Mouse (Mus musculus) neural tube, embryonic 14.5 days (tissue): ENCODE measurements around the gene D430019H16Rik. TPM values are rescaled to one million over a fixed set of nuclear protein-coding genes. Genes with fewer than 3 reads are reported as not detected.
A peak's percentile ranks its signal among the peaks of the same experiment; 100 is the strongest.

ENCODE experiments used
- ATAC-seq: fragments of 200-750 bp; cut with Nextera tagmentation; 2 replicates; pipeline ENCODE4 v1.8.0; 2017; ENCODE audit warnings: low read depth, mild to moderate bottlenecking, moderate TSS enrichment, moderate library complexity
- H3K27ac ChIP-seq: fragments of 300-500 bp; sonication (generic); 2 replicates; pipeline ENCODE4 v1.5.1; 2014; ENCODE audit warnings: low read depth, mild to moderate bottlenecking, control low read depth, low read length, moderate library complexity, mixed read lengths
- H3K27me3 ChIP-seq: fragments of 300-500 bp; sonication (generic); 2 replicates; pipeline ENCODE4 v1.6.1; 2014; ENCODE audit warnings: low read length; ENCODE audit not compliant: control insufficient read depth, insufficient read depth
- H3K36me3 ChIP-seq: fragments of 300-500 bp; sonication (generic); 2 replicates; pipeline ENCODE4 v1.6.1; 2014; ENCODE audit warnings: low read length, mixed read lengths; ENCODE audit not compliant: control insufficient read depth, insufficient read depth
- H3K4me1 ChIP-seq: fragments of 300-500 bp; sonication (generic); 2 replicates; pipeline ENCODE4 v1.6.1; 2014; ENCODE audit warnings: low read length; ENCODE audit not compliant: control insufficient read depth, insufficient read depth
- H3K4me2 ChIP-seq: fragments of 300-500 bp; sonication (generic); 2 replicates; pipeline ENCODE4 v1.6.1; 2014; ENCODE audit warnings: mild to moderate bottlenecking, low read depth, low read length, control low read depth
- H3K4me3 ChIP-seq: fragments of 300-500 bp; sonication (generic); 2 replicates; pipeline ENCODE4 v1.5.1; 2014; ENCODE audit warnings: low read depth, low read length, control low read depth, mixed read lengths
- H3K9ac ChIP-seq: fragments of 300-500 bp; sonication (generic); replicated peaks from 2 replicates; pipeline ENCODE4 v1.6.1; 2014; ENCODE audit warnings: low read depth, mild to moderate bottlenecking, control low read depth, low read length, mixed read lengths
- H3K9me3 ChIP-seq: fragments of 300-500 bp; sonication (generic); 2 replicates; pipeline ENCODE4 v1.6.1; 2016; ENCODE audit warnings: low read length; ENCODE audit not compliant: control insufficient read depth
- WGBS: fragments of 180-500 bp; shearing (Covaris S2); extraction: QIAGEN DNeasy Blood & Tissue Kit; methylation state at CpG from one replicate; pipeline ENCODE4 v1.1.7; 2014; 5-methylcytosine and 5-hydroxymethylcytosine counted together
- polyA plus RNA-seq: library from polyadenylated mRNA; unstranded; fragments of >200 nt; fragmentation: Nextera tagmentation; extraction: Ambion mirVana; gene quantifications from 2 replicates; pipeline ENCODE4 v1.2.1, GENCODE M21; 2014

Gene D430019H16Rik
- polyA plus RNA-seq, 1 experiment from 2014 or later = 30.4 TPM

DNA sequence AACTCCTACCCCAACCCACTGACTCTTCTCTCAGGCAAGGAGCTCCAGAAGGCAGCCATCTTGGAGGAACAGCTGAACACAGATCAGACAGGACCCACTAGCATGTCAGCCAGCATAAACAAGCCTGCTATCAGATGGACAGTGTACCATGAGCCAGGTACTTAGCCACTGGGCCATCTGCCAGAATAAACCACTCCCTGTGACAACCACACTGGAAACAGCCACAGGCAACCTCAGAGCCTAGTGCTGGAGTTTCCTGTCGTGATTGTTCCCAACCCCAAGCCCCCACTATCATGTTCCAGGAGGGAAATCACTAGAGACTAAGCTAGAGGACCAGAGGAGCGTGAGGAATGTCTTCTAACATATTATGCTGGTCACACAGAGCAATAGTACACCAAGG lies 70.1 kb downstream of the D430019H16Rik start:
- H3K27me3 ChIP-seq = no peaks in the 10 kb centered on the region
- no peak overlapping the region for H3K9ac ChIP-seq
- no peak overlapping the region for H3K4me3 ChIP-seq
- WGBS = 67% methylated on average over 2 of the region's 2 CpGs
- no peak for ATAC-seq
- no peaks in the 10 kb centered on the region for H3K36me3 ChIP-seq
- H3K4me1 ChIP-seq = no peaks in the 10 kb centered on the region
- no peaks in the 10 kb centered on the region for H3K9me3 ChIP-seq
- H3K27ac ChIP-seq = no peak overlapping the region
- no peak overlapping the region for H3K4me2 ChIP-seq

DNA sequence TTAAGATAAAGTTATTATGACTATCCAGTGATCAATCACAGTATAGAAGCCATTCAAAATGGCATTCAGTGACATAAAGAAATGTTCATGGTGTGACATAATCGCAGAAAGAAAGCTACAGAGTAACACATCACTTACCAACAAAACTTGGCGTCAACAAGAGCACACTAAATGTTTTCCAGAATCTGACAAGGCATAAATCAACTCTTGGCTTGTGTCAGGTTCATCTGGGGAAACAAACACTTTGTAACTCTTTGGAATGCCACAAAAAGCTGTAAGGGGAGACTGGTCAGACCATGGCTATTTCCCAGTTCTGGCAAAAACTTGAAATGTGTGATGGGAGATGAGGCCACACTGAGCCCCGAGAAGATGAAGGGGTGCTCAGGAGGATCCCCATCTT lies 72.5 kb downstream of the D430019H16Rik start:
- Histone ChIP-seq H3K9ac (no peak overlapping the region), H3K36me3 (no peaks in the 10 kb centered on the region), H3K4me3 (no peak overlapping the region), H3K4me2 (no peak overlapping the region), H3K27me3 (no peaks in the 10 kb centered on the region), H3K27ac (no peak overlapping the region), H3K9me3 (no peaks in the 10 kb centered on the region), H3K4me1 (no peaks in the 10 kb centered on the region)
- ATAC-seq = no peak
- 83% methylated on average over 3 of the region's 3 CpGs for WGBS

- no peak overlapping the region for H3K4me3 ChIP-seq
- H3K27ac ChIP-seq = no peak overlapping the region
- peak; percentile 89 for ATAC-seq
- H3K36me3 ChIP-seq = no peaks in the 10 kb centered on the region
- no peak overlapping the region for H3K4me2 ChIP-seq
- WGBS = 20% methylated on average over 5 of the region's 5 CpGs
- H3K4me1 ChIP-seq = peaks cover 4% of the 10 kb centered on the region
- no peaks in the 10 kb centered on the region for H3K9me3 ChIP-seq
- H3K27me3 ChIP-seq = no peaks in the 10 kb centered on the region
- H3K9ac ChIP-seq = no peak overlapping the region
Measured at GRCm38 (mm10) chr12:105526829-105527228, 73.2 kb downstream of the D430019H16Rik start.

DNA sequence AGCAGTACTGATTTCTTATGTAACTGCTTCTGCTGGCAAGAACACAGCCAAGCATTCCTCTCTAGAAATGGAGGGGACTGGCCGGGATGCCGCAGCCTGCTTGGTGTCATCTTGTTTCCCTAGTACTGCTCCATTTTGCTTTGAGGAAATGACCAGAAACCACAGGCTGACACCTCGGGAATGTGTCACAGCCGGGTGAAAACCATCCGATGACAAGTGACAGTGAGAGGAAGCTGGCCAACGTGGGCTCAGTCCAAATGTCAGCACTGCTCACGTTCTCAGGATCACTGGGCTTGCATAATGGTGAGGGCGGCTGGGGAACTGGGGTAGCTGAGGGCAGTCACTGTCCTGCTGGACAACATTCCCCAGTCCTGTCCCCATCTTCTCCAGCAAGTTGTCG lies 75.9 kb downstream of the D430019H16Rik start:
- Histone ChIP-seq H3K9me3 (no peaks in the 10 kb centered on the region), H3K9ac (no peak overlapping the region), H3K4me2 (no peak overlapping the region), H3K27me3 (no peaks in the 10 kb centered on the region), H3K4me3 (no peak overlapping the region), H3K4me1 (peaks cover 8% of the 10 kb centered on the region), H3K27ac (no peak overlapping the region), H3K36me3 (no peaks in the 10 kb centered on the region)
- 75% methylated on average over 9 of the region's 9 CpGs for whole genome bisulfite sequencing
- no peak for ATAC-seq

DNA sequence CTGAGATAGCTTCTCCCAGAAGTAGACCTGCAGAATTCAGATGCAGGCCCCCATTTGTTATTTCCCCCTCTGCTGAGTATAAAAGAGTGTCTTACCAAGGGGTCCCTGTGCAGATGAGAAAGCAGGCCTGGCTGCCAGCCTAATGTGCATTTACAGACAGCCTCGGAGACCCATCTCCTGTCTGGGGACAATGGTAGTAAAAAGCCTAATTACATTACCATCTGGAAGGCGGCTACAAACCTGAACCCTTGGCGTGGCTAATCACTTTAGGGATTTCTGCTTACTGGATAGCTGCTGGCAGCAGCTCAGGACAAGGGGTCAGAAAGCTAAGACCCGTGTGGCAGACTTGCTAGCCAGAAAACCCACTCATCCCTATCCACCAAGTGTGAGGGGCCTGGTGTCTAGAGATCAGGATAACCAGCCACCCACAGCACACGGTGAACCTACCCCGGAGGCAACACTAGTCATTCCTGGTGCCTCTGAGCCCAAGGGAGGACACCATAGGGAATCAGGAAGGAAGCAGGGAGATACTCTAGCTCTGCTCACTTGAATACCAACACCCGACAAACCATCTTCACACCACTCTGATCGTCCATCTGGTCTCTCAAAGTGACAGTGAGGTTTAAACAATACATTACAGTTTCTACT lies 78.2 kb downstream of the D430019H16Rik start:
- 18% methylated on average over 8 of the region's 8 CpGs for WGBS
- no peaks in the 10 kb centered on the region for H3K9me3 ChIP-seq
- no peak overlapping the region for H3K4me3 ChIP-seq
- peak; percentile 45; the same call in 1 of the 2 replicates for ATAC-seq
- H3K27me3 ChIP-seq = no peaks in the 10 kb centered on the region
- H3K36me3 ChIP-seq = no peaks in the 10 kb centered on the region
- H3K9ac ChIP-seq = no peak overlapping the region
- peak overlapping the region; percentile 66 for H3K27ac ChIP-seq
- H3K4me1 ChIP-seq = peaks cover 8% of the 10 kb centered on the region
- no peak overlapping the region for H3K4me2 ChIP-seq

DNA sequence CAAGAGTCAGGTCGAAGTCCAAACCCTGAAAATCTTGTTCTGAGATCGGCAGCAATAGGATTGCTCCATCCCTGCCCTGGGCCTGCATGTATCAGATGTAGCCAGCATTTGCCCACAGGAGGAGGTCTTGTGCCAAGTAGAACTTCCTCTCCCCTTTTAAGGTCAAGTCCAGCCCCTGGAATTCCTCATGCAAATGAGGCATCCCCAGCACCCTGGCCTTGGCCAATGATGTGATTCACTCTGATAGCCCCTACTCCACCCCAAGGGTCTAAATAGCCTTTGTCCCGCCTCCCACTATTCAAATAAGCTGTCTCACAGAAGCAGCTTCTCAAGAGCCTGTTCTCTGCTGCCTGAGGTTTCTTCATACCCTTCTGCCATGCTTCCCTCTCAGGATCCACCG lies 81.2 kb downstream of the D430019H16Rik start:
- ATAC-seq = no peak
- peaks cover 8% of the 10 kb centered on the region for H3K4me1 ChIP-seq

DNA sequence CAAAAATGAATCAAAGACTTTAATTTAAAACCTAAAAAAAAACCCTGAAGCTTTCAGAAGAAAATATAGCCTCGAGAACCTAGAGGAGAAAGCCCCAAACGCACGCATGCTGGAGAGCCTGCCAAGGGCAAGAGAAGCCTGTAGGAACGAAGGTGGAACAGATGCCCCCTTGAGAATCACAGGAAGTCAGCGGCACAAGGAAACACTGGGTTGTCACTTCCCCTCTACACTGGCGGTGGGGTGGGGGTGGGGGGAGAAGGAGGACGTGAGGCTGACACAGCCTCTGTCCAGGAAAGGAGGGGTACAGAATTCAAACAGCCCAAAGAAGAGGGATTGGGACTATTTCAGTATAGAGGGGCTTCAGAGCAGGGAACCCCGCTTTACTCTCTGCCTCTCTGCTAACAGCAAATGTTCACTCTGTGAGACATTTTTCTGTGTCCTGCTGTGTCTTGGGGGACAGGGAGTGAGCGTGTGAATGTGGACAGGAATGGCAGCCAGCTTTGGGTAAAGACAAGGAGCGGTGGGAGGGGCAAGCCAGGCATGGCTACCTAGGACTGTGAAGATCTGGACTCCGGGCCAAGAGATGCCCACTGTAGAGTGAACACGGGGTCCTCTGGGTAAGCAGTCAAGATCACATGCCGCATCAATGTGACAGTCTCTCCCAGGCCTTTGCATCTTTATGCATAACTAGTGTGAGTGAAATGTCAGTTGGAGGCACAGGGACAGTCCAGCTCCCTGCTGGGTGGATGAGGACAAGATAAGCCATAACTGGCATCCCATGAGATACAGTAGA lies 82.5 kb downstream of the D430019H16Rik start:
- H3K4me3 ChIP-seq = no peak overlapping the region
- H3K27ac ChIP-seq = no peak overlapping the region
- H3K36me3 ChIP-seq = no peaks in the 10 kb centered on the region
- ATAC-seq = no peak
- H3K4me2 ChIP-seq = no peak overlapping the region
- H3K27me3 ChIP-seq = no peaks in the 10 kb centered on the region
- peaks cover 8% of the 10 kb centered on the region for H3K4me1 ChIP-seq
- WGBS = 76% methylated on average over 13 of the region's 13 CpGs
- H3K9ac ChIP-seq = no peak overlapping the region
- no peaks in the 10 kb centered on the region for H3K9me3 ChIP-seq

More for the DNA sequence above, 81.2 kb downstream of the D430019H16Rik start:
- H3K27me3 ChIP-seq = no peaks in the 10 kb centered on the region
- H3K4me2 ChIP-seq = no peak overlapping the region
- no peaks in the 10 kb centered on the region for H3K36me3 ChIP-seq
- no peaks in the 10 kb centered on the region for H3K9me3 ChIP-seq
- no peak overlapping the region for H3K9ac ChIP-seq
- no peak overlapping the region for H3K4me3 ChIP-seq
- H3K27ac ChIP-seq = no peak overlapping the region
- 89% methylated on average over 4 of the region's 4 CpGs for WGBS

DNA sequence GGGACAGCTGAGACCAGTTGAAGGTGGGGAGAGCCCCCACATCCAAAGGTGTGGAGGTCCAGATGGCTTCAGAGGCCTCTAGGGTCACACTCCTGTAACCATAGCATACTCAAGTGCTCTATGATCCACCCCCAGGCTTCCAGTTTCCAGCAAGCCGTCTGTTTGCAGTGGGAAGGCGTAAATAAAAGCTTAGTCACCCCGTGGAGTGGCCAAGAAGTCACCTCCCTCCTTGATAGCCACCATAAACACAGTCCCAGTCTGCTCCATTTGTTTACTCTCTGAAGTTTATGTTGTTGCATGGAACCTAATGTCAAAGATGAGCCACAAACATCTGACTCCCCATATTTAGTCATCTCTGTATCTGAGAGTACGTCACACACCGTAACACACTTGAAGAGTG lies 83.5 kb downstream of the D430019H16Rik start:
- Histone ChIP-seq H3K27me3 (no peaks in the 10 kb centered on the region), H3K4me2 (no peak overlapping the region), H3K36me3 (no peaks in the 10 kb centered on the region), H3K4me1 (no peaks in the 10 kb centered on the region; the same call in 1 of the 2 replicates), H3K4me3 (no peak overlapping the region), H3K9me3 (no peaks in the 10 kb centered on the region), H3K9ac (no peak overlapping the region), H3K27ac (no peak overlapping the region)
- no peak for ATAC-seq
- 48% methylated on average over 5 of the region's 5 CpGs for WGBS

- no peak overlapping the region for H3K4me3 ChIP-seq
- no peak overlapping the region for H3K27ac ChIP-seq
- WGBS = 96% methylated on average over 10 of the region's 10 CpGs
- no peak for ATAC-seq
- H3K27me3 ChIP-seq = no peaks in the 10 kb centered on the region
- H3K4me1 ChIP-seq = no peaks in the 10 kb centered on the region
- no peak overlapping the region for H3K9ac ChIP-seq
- no peak overlapping the region for H3K4me2 ChIP-seq
- H3K9me3 ChIP-seq = no peaks in the 10 kb centered on the region
- H3K36me3 ChIP-seq = no peaks in the 10 kb centered on the region
Measured at GRCm38 (mm10) chr12:105539649-105540048, 86.0 kb downstream of the D430019H16Rik start.
